In genomic region chr15:67405523-67405922, GRCm38 (mm10) we compare ENCODE assay signal across 13 mouse cellular contexts.
DNase-seq lines count a peak whose midpoint lies in the region; ATAC-seq and TF ChIP-seq lines count a peak whose summit lies in the region.
"Had no signal": no experiment of that assay in that cellular context is flagged by ENCODE, and none has a peak within 500 bp of the region (broad histone marks: within the 10 kb centered on the region; RNA-seq: fewer than 3 reads in every experiment).

No protein-coding gene starts in this region.

- H3K4me3 ChIP-seq in hindbrain, postnatal 0 days (ENCODE audit: low read length): no peak overlapping the region
- H3K4me3 ChIP-seq in hindbrain, embryonic 13.5 days: no peak overlapping the region
- no peak overlapping the region for H3K4me3 ChIP-seq in intestine, postnatal 0 days (ENCODE audit: low read depth, low read length)
- no peak overlapping the region for H3K4me3 ChIP-seq in forebrain, embryonic 14.5 days (ENCODE audit: low read depth, low read length)
- H3K4me3 ChIP-seq: forebrain, embryonic 12.5 days had no signal

- 38% methylated on average over 2 of the region's 2 CpGs for WGBS in hindbrain, postnatal 0 days
- 64% methylated on average over 2 of the region's 2 CpGs for WGBS in hindbrain, embryonic 13.5 days
- 64% methylated on average over 2 of the region's 2 CpGs for WGBS in intestine, postnatal 0 days
- WGBS in forebrain, embryonic 14.5 days: 66% methylated on average over 2 of the region's 2 CpGs

- ATAC-seq in hindbrain, postnatal 0 days: no peak
- ATAC-seq in hindbrain, embryonic 13.5 days (ENCODE audit: low FRiP score): no peak
- ATAC-seq in intestine, postnatal 0 days: no peak
- no peak for ATAC-seq in forebrain, embryonic 14.5 days

- H3K4me1 ChIP-seq in hindbrain, postnatal 0 days (ENCODE audit: insufficient read depth, low read length): no peaks in the 10 kb centered on the region
- no peaks in the 10 kb centered on the region for H3K4me1 ChIP-seq in hindbrain, embryonic 13.5 days (replicated peaks)
- no peaks in the 10 kb centered on the region for H3K4me1 ChIP-seq in intestine, postnatal 0 days (replicated peaks; ENCODE audit: control insufficient read depth, insufficient read depth, low read length)
- no peaks in the 10 kb centered on the region for H3K4me1 ChIP-seq in forebrain, embryonic 14.5 days (ENCODE audit: control insufficient read depth, insufficient read depth, low read length)
- H3K4me1 ChIP-seq: forebrain, embryonic 12.5 days had no signal

- H3K4me2 ChIP-seq in hindbrain, postnatal 0 days (ENCODE audit: low read depth, low read length): no peak overlapping the region
- no peak overlapping the region for H3K4me2 ChIP-seq in hindbrain, embryonic 13.5 days
- no peak overlapping the region for H3K4me2 ChIP-seq in intestine, postnatal 0 days (replicated peaks; ENCODE audit: low read depth)
- H3K4me2 ChIP-seq in forebrain, embryonic 14.5 days (ENCODE audit: low read length): no peak overlapping the region
- H3K4me2 ChIP-seq: forebrain, embryonic 12.5 days; hindbrain, embryonic 14.5 days had no signal

- peak; percentile 51 for DNase-seq in hindbrain, postnatal 0 days (ENCODE audit: low spot score)
- peak; percentile 11 for DNase-seq in thymus, postnatal 14 days
- no peak for DNase-seq in thymus, adult 18-20 months
- DNase-seq in heart, adult 8-10 months (ENCODE audit: low spot score): peak; percentile 33
- DNase-seq in layer of hippocampus, postnatal 36 days: no peak
- no peak for DNase-seq in forebrain, embryonic 14.5 days (ENCODE audit: low spot score)
- DNase-seq: cerebellum, adult 2 months; midbrain, embryonic 14.5 days had no signal

- TF ChIP-seq CTCF in hindbrain, postnatal 0 days (IDR thresholded peaks at IDR 0.05; ENCODE audit: low read depth): no peak
- TF ChIP-seq CTCF in intestine, postnatal 0 days (IDR thresholded peaks at IDR 0.05; ENCODE audit: low read depth): no peak

- no peak overlapping the region for H3K9ac ChIP-seq in hindbrain, postnatal 0 days (replicated peaks; ENCODE audit: low read length)
- H3K9ac ChIP-seq in hindbrain, embryonic 13.5 days: no peak overlapping the region
- no peak overlapping the region for H3K9ac ChIP-seq in intestine, postnatal 0 days (ENCODE audit: low read depth, low read length)
- H3K9ac ChIP-seq in forebrain, embryonic 14.5 days (ENCODE audit: low read length): no peak overlapping the region
- H3K9ac ChIP-seq: forebrain, embryonic 12.5 days; hindbrain, embryonic 14.5 days had no signal

- H3K27me3 ChIP-seq in hindbrain, postnatal 0 days (ENCODE audit: insufficient read depth, low read length): no peaks in the 10 kb centered on the region
- no peaks in the 10 kb centered on the region for H3K27me3 ChIP-seq in hindbrain, embryonic 13.5 days
- H3K27me3 ChIP-seq in intestine, postnatal 0 days (replicated peaks; ENCODE audit: control insufficient read depth, insufficient read depth, low read length): no peaks in the 10 kb centered on the region
- H3K27me3 ChIP-seq in forebrain, embryonic 14.5 days (replicated peaks; ENCODE audit: control insufficient read depth, insufficient read depth, low read length): no peaks in the 10 kb centered on the region
- H3K27me3 ChIP-seq: forebrain, embryonic 12.5 days had no signal

- no peak overlapping the region for H3K27ac ChIP-seq in hindbrain, postnatal 0 days
- H3K27ac ChIP-seq in hindbrain, embryonic 13.5 days: no peak overlapping the region
- no peak overlapping the region for H3K27ac ChIP-seq in intestine, postnatal 0 days (ENCODE audit: low read depth, low read length)
- H3K27ac ChIP-seq in forebrain, embryonic 14.5 days (ENCODE audit: low read depth, low read length): no peak overlapping the region
- H3K27ac ChIP-seq: forebrain, embryonic 12.5 days; hindbrain, embryonic 14.5 days had no signal

- H3K36me3 ChIP-seq in hindbrain, postnatal 0 days (ENCODE audit: insufficient read depth, low read length): no peaks in the 10 kb centered on the region
- no peaks in the 10 kb centered on the region for H3K36me3 ChIP-seq in hindbrain, embryonic 13.5 days
- no peaks in the 10 kb centered on the region for H3K36me3 ChIP-seq in intestine, postnatal 0 days (ENCODE audit: control insufficient read depth, insufficient read depth)
- no peaks in the 10 kb centered on the region for H3K36me3 ChIP-seq in forebrain, embryonic 14.5 days (ENCODE audit: control insufficient read depth, insufficient read depth, low read length)
- H3K36me3 ChIP-seq: forebrain, embryonic 12.5 days; G1E had no signal

- H3K9me3 ChIP-seq in hindbrain, postnatal 0 days (ENCODE audit: low read length): no peaks in the 10 kb centered on the region
- no peaks in the 10 kb centered on the region for H3K9me3 ChIP-seq in hindbrain, embryonic 13.5 days
- no peaks in the 10 kb centered on the region for H3K9me3 ChIP-seq in intestine, postnatal 0 days (ENCODE audit: control insufficient read depth)
- H3K9me3 ChIP-seq in forebrain, embryonic 14.5 days (replicated peaks; ENCODE audit: control insufficient read depth, low read length): no peaks in the 10 kb centered on the region
- H3K9me3 ChIP-seq: forebrain, embryonic 12.5 days; G1E had no signal

Comparison
In these comparisons a context has a peak if more than half of its experiments do, and no peak if none do; other contexts are left out.
1. DNase-seq: peak in hindbrain, postnatal 0 days (single experiment), thymus, postnatal 14 days (single experiment) and heart, adult 8-10 months (single experiment); none in thymus, adult 18-20 months (0 of 2), layer of hippocampus, postnatal 36 days (0 of 2) and forebrain, embryonic 14.5 days (single experiment).